Mouse (Mus musculus) granulocyte monocyte progenitor cell, adult 5-6 weeks (primary cell): ENCODE data around the gene Cdkl1. TPM values are rescaled to one million over a fixed set of nuclear protein-coding genes. Genes with fewer than 3 reads are reported as not detected.

Experiments
- ATAC-seq: replicated peaks from 2 replicates; pipeline ENCODE4 v1.8.0; 2016; ENCODE audit warnings: mild to moderate bottlenecking, moderate TSS enrichment, inconsistent platforms; ENCODE audit not compliant: poor library complexity, severe bottlenecking
- total RNA-seq, 2 experiments: library from RNA; stranded (forward) in 1 of 2; stranded (reverse) in 1 of 2; fragments of 200-712, 200-1000 nt in 1 of 2; fragments of >200 nt in 1 of 2; fragmentation: Nextera tagmentation in 1 of 2; gene quantifications; 2 replicates each; pipeline ENCODE4 v1.2.3; 2014 to 2017

The Cdkl1 gene
- total RNA-seq, 2 experiments from 2014 or later, result not detected

GRCm38 (mm10) chr12:69756015-69756414 lies 35.1 kb downstream of the Cdkl1 start:
- ATAC-seq, result no peak

GRCm38 (mm10) chr12:69753936-69754335 lies 37.1 kb downstream of the Cdkl1 start:
- ATAC-seq, result no peak

GRCm38 (mm10) chr12:69751864-69752341 lies 39.2 kb downstream of the Cdkl1 start:
- 0 out of 2 replicates have a peak, but pooled peaks have one; percentile 7 for ATAC-seq

- no peak for ATAC-seq
Measured at GRCm38 (mm10) chr12:69744138-69744537, 46.9 kb downstream of the Cdkl1 start.

GRCm38 (mm10) chr12:69741965-69742364 lies 49.1 kb downstream of the Cdkl1 start:
- no peak for ATAC-seq

- peak; percentile 42 for ATAC-seq
Measured at GRCm38 (mm10) chr12:69733923-69734322, 57.1 kb downstream of the Cdkl1 start.

GRCm38 (mm10) chr12:69733518-69733917 lies 57.5 kb downstream of the Cdkl1 start:
- peak; percentile 96 for ATAC-seq

GRCm38 (mm10) chr12:69732221-69732620 lies 58.8 kb downstream of the Cdkl1 start:
- no peak for ATAC-seq

GRCm38 (mm10) chr12:69730306-69730705 lies 60.8 kb downstream of the Cdkl1 start:
- no peak for ATAC-seq

- no peak for ATAC-seq
Measured at GRCm38 (mm10) chr12:69729246-69729645, 61.8 kb downstream of the Cdkl1 start.

GRCm38 (mm10) chr12:69724711-69725460 lies 66.2 kb downstream of the Cdkl1 start, which contains the start of the genes L2hgdh and Atp5s:
Gene L2hgdh (minus strand): TSS chr12:69724873.
Gene Atp5s (plus strand): TSS chr12:69724950.
- ATAC-seq, result peak; percentile 94

- peak; percentile 0; the same call in 1 of the 2 replicates for ATAC-seq
Measured at GRCm38 (mm10) chr12:69724018-69724710, 66.9 kb downstream of the Cdkl1 start.

- ATAC-seq, result no peak
Measured at GRCm38 (mm10) chr12:69723376-69723775, 67.7 kb downstream of the Cdkl1 start.

- no peak for ATAC-seq
Measured at GRCm38 (mm10) chr12:69722857-69723256, 68.2 kb downstream of the Cdkl1 start.

GRCm38 (mm10) chr12:69713628-69714027 lies 77.4 kb downstream of the Cdkl1 start:
- ATAC-seq, result no peak

- ATAC-seq, result no peak
Measured at GRCm38 (mm10) chr12:69704799-69705458, 86.1 kb downstream of the Cdkl1 start.

GRCm38 (mm10) chr12:69698352-69698751 lies 92.7 kb downstream of the Cdkl1 start:
- ATAC-seq, result no peak
